Mouse (Mus musculus): Measurements from ENCODE around the gene Pnliprp1. TPM values are rescaled to one million over a fixed set of nuclear protein-coding genes. Genes with fewer than 3 reads are reported as not detected.

Gene Pnliprp1
- polyA plus RNA-seq, 1 experiment from 2014 or later, result 0.25 TPM

Other genes starting within 250 kb of the Pnliprp1 start
- gene Ccdc172, start 216.9 kb upstream of the Pnliprp1 start, polyA plus RNA-seq (2016; fragmentation: Nextera tagmentation; extraction: Ambion mirVana), result not detected in 2 replicates
- not detected in 2 replicates for gene Pnlip, start 76.4 kb upstream of the Pnliprp1 start, polyA plus RNA-seq (2016; fragmentation: Nextera tagmentation; extraction: Ambion mirVana)
- gene Pnliprp2, start 30.8 kb downstream of the Pnliprp1 start, polyA plus RNA-seq (2016; fragmentation: Nextera tagmentation; extraction: Ambion mirVana), result 0.11 TPM in 1 of 2 replicates, not detected in the other
- not detected in 2 replicates for gene 1700019N19Rik, start 65.6 kb downstream of the Pnliprp1 start, polyA plus RNA-seq (2016; fragmentation: Nextera tagmentation; extraction: Ambion mirVana)
- 0.51 and 0.79 TPM in 2 replicates for gene Eno4, start 214.5 kb downstream of the Pnliprp1 start, polyA plus RNA-seq (2016; fragmentation: Nextera tagmentation; extraction: Ambion mirVana)
- 3.1 and 3.6 TPM in 2 replicates for gene Hspa12a, start 214.8 kb downstream of the Pnliprp1 start, polyA plus RNA-seq (2016; fragmentation: Nextera tagmentation; extraction: Ambion mirVana)

Data from limb, embryonic 10.5 days (tissue).